Mouse (Mus musculus): ENCODE measurements around the gene Trpm5.

Gene Trpm5

DNA sequence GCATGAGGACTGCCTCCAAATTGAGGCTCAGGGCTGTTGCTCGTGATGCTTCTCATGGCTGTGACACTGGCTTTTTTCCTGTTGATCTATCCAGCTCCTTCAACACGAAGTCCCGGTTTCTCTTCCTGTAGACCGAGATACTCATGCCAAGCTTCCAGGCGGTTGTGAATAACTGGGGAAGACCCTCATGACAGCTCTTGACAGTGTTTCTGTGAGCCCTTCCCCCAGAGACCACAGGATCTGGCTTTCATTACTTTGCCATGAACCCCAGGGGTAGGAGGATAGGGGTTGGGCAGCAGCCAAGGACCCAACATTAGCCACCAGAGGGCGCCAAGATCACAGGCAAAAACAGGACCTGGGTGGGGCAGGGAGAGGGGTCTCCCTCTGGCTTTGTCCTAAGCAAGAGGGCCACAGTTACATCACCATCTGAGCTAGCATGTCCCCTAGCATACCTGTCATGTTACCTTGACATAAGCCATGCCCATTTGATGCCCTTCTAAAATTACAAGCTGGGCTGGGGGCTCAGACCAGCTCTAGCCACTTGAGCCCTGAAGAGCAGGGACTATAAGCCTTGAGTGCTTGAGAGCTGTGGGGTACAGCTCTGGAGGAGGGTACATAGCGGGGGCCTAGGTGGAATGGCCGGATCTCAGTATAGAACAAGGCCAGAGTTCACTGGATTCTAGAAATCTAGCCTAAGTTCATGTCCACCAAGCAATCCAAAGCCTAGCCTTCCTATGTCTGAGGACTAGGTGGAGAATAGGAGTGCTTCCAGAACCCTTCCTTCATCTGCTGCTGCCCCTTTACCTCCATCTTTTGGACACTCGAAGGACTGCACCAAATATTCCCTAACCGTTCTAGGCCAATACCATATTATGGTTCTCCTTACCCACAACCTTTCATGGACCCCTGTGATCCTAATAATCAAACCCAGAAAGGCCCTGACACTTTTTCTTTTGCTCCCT is at the start of gene Trpm5:
Gene Trpm5, minus strand, starts transcription at position 51 of the 962 bp plus-strand sequence.
- in situ Hi-C loops (cut with MboI, MseI), result no loop called here

DNA sequence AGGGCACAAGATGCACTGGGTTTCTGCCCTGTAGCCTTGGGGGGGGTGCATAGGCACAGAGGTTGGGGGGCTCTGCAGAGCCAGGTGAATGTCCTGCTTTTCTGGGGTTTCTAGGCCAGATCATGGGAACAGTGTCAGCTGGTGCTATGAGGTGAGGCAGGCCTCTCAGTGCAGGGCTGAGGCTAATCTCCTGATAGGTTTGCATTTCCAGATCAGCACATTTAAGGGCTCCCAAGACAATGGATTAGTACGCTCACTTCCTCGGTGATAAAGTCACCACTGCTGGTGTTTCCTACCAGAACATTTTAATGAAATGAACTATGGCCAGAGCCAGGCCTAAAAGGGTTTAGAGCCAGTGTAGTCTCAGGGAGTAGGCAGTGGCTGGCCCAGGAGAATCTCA is 48.2 kb upstream of the Trpm5 start:
- in situ Hi-C loops (cut with MboI, MseI), result no loop called here

DNA sequence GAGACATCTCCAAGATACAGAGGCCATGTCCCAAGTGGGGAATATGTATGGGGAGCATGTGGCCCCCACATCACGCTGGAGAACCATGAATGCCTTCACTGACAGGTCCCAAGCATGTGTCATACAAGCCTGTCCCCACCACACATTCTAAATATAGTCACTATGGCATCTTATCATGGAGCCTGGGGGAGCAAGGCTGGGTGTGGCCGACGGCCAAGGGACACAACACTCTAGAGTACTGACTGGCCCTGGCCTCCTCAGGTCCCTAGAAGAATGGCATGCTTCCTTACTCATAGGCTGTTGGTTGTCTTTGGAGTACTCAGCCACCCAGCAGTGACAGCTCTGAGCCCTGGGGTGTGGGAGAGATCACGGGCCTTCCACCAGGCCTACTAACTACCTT is 45.5 kb upstream of the Trpm5 start:
- in situ Hi-C loops (cut with MboI, MseI), result no loop called here

DNA sequence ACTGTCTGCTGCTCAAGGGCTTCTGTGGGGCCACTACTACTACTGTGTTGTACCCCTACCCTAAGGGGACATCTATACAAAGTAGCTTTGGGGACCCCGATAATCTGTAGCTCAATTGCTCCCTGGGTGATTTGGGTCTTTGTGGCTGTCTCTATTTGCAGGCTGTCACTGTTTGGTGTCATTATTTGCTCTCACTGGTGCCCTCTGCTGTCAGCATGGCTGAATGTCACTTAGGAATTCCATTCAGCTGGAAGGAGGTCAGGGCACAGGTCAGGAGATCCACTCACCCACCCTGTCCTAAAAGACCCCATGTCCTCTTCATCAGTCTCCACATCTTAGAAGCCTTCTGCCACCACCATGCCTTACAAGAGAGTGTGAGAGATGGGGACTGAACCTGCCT is 44.3 kb upstream of the Trpm5 start:
- in situ Hi-C loops (cut with MboI, MseI), result no loop called here

DNA sequence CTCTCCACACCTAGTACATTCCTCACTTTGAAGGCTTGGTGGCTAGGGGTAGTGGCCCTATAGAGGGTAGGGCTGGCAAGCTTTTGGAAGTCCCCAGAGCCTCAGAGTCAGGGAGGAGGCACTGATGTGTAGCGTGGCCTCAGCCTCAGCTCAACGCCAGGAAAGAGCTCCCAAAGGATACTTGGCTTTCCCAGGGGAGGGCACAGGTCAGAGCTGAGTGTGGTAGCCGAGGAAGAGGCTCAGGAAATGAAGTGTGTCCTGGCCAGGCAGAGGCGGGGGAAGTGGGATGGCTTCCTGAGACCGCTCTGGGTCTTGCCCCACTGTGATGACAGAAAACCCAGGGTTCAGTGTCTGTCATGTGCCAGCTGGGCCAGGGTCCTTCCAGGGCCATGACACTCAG is 42.1 kb upstream of the Trpm5 start:
- in situ Hi-C loops (cut with MboI, MseI), result no loop called here

DNA sequence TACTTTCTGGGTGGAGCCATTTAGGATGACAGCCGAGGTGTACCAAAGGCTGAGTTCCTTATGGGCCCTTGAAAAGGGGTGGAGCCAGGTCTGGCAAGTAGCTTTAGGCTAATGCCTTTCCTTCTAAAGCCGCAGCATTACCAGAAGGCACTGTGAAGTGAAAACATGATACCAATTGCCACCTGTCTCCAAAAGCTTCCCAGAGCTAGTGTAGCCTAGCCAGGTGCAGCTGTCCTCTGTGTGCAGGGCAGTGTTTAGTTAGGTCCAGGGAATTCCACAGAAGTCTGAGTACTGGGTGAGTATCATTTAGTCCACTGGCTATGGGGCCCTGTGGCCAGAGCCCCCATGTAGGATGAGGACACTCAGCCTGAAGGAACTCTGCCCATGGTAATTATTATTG is 41.7 kb upstream of the Trpm5 start:
- in situ Hi-C loops (cut with MboI, MseI), result no loop called here

DNA sequence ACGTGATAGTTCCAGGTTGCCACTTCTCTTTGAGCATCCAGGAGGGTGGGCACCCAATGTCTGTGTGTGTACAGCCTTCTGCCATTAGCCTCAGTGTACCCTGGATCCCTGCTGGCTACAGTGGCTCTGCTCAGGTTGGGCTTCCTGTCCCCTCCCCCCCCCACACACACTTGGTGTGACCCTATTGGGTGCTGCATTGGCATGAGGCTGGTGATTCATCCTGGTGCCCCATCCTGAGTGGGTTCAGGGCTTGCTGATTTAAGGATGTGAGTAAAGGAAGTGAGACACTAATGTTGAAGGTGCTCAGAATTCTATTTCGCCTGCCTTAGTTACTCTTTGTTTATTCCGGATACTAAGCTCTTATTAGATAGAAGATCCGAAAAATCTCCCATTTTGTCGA is 38.4 kb upstream of the Trpm5 start:
- in situ Hi-C loops (cut with MboI, MseI), result no loop called here

DNA sequence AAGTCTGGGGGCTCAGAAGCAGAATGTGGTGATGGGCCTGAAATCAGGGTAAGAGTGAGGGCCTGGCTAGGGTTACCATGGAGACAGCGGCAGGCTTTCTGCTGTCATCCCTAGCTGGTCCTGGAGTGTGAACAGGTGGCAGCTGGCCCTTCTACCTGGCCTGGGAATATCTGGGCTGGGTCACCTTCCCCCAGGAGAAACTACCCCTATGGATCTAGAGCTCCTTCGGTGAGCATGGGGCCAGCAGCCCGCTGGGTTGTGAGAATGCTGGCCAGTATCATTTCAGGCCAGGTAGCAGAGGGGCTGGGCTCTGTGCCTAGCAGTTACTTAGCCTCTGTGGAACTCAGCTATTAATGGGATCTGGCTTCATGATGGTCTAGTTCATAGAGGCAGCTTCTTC is 30.5 kb upstream of the Trpm5 start:
- in situ Hi-C loops (cut with MboI, MseI), result loop anchor here in 1 of 2 experiments (10.0 kb wide), 1 partner anchor 930 kb away; the partner anchor contains the start of gene Gm10153

DNA sequence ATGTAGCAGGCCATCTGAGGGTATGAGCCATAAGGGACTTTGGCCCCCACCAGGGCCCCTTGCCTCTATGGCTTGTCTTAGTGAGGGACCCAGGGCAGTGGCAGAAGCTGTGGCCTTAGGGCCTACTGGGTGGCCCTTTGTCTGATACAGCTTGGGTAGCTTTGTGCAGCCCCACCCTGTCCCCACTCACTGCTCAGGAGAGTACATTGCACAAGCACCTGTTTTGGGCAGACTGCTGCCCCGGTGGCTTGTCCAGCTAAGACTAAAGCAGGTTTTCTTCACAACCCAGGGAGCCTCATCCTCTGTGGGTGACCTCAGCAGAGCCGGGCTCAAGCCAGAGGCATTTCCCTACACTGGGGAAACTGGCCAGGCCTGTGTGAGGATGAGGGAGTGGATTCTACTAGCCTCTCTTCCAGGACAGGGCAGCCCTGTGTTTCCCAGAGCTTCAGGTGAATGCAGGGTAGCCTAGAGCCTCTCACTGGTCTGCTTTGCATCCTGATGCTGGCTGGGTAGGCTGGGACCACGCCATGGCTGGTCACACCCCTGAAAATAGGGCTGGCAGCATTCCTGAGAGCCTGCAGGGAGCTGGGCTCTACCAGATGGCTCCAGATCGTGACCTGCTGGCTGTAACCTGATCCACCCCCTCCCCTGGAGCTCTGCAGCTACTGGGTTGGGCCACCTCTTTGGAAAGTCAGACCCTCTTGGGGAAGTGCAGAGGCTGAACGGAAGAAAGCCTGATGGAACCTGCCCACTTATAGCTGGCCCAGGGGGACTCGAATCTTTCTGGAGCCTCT is 29.6 kb upstream of the Trpm5 start:
- in situ Hi-C loops (cut with MboI, MseI), result loop anchor here in 1 of 2 experiments (10.0 kb wide), 1 partner anchor 929 kb away; the partner anchor contains the start of gene Gm10153

DNA sequence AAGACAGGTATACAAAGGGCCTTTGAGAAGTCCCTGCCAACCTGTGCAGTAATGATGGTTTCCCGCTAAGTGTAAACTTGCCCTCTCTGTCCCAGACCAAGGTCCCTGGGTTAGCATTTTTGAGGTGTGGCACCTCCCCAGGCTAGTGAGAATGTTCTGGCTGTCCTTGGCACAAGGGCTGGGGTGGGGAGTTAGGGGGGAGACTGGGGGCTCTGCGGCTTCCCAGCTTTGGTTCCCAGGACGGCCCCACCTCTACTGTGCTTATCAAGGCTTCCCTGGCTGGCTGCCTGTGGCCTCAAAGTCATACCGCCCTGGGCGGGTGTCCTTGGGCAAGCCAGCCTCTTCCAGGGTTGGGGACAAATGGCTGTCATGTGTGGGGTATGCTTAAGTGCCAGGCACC is 27.7 kb upstream of the Trpm5 start:
- in situ Hi-C loops (cut with MboI, MseI), result loop anchor here in 1 of 2 experiments (10.0 kb wide), 1 partner anchor 927 kb away; the partner anchor contains the start of gene Gm10153

DNA sequence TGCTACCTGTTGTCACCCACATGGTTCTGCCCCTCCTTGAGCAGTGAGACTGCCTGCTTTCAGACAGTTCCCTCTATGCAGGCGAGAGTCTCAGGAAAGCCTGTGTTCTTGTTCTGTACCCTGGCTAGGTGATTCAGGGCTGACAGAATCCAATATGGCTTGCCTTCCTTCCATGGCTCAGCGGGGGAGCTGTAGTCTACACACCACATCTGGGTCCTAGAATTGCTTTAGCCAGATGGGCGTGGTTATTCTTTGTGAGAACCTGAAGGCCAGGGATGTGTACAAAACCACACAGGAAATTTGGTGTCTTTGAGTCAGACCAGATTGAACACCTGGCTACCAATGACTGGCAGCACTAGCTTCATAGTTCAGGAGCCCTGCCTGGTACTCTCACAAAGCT is 25.4 kb upstream of the Trpm5 start:
- in situ Hi-C loops (cut with MboI, MseI), result loop anchor here in 1 of 2 experiments (10.0 kb wide), 1 partner anchor 925 kb away; the partner anchor contains the start of gene Gm10153

DNA sequence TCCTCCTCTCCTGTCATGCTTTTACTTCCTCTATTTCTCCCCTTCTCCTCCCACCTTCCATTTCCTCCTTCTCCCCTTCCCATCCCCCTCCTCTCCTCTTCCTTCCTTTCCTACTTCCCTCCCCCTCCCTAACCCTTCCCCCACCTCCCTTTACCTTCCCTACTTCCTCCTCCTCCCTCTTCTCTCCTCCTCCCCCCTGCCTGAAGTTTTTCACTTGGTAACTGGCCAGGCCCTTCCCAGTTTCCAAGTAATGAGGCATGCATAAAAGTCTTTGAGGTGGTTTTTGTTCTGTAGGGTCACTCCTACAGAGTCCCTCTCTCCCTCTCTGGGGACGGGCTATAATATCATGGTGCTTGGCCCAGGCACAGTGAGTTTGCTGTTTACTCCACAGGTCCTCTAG is 25.0 kb upstream of the Trpm5 start:
- in situ Hi-C loops (cut with MboI, MseI), result no loop called here

DNA sequence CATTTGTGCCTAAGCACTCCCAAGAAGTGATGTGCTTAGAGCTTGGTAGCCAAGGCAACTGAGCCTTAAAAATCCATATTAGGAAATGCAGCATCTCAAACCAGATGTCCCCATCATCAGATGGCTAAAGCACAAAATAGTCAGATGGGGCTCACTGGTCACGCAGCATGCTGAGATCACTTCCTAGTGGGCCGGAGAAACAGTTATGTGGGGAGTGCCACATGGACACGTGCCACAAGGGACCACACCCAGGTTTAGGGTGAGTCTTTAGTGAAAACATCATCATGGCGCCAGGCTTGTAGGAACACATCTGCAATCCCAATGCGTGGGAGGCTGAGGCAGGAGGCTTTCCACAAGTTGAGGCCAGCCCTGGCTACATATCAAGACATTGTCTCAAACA is 22.1 kb upstream of the Trpm5 start:
- in situ Hi-C loops (cut with MboI, MseI), result no loop called here

DNA sequence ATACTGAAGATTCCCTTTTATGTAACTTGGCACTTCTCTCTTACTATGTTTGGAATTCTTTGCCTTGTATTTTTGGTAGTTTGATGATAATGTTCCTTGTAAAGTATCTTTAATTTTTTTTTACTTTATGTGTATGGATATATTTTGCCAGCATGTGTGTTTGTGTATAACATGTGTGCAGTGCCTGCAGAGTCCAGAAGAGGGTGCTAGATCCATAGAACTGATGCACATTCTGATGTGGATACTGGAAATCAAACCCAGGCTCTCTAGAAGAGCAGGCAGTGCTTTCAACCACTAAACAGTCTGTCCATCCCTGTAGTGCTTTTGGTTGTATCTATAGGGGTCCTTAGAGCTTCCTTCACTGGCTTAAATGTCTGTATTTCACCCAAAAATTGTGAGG is 20.3 kb upstream of the Trpm5 start:
- in situ Hi-C loops (cut with MboI, MseI), result no loop called here

DNA sequence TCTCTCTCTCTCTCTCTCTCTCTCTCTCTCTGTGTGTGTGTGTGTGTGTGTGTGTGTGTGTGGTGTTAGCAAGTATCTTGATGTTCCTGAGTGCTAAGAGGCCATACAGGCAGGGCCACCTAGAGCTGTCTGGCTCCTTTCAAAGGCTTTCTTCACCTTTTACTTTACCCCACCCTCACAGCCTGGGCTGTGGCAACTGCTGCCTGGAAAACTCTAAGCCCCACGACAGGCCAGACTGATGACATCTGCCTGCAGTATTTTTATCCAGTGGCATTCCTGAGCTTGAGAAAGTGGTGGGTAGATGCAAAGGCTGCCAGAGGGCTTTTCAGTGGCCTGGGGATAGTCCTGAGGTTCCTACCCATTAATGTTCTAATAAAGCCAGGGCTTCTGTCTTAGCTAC is 18.0 kb upstream of the Trpm5 start:
- in situ Hi-C loops (cut with MboI, MseI), result no loop called here

DNA sequence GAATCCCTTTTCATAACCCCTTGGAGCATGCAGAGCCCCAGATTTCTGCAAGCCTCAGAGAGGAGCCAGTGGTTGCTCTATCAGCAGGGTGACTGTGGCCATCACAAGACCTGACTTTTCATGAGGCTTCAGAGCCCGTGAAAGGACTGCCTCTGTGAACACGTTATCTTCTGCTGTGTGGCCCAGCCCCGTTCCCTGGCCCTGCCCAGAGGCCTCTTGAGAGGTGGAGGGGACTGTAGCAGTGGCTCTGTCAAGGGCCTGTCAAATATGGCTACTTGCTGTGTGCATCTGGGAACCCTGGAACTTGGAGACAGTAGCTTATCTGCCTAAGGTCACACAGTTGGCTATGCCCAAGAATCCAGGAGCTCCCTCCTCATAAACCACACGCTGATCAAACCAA is 17.3 kb upstream of the Trpm5 start:
- in situ Hi-C loops (cut with MboI, MseI), result no loop called here

DNA sequence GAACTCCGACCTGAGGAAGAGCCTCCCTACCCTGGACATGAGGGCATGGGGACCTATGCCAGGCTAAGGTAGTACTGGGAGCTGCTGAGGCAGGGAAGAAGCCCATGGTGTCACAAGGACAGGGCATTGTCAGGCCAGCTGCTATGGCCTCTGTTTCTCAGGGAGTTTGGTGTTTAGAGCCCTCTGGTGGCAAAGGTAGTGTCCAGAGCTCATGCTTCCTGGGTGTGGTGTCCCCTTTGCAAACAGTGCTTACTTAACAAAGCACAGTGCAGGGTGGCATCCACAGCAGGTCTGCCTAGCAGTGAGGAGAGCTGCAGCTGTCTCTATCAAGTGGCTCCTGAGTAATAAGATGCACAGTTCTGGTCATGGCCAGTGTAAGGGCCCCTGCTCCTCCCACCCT is 16.4 kb upstream of the Trpm5 start:
- in situ Hi-C loops (cut with MboI, MseI), result no loop called here

DNA sequence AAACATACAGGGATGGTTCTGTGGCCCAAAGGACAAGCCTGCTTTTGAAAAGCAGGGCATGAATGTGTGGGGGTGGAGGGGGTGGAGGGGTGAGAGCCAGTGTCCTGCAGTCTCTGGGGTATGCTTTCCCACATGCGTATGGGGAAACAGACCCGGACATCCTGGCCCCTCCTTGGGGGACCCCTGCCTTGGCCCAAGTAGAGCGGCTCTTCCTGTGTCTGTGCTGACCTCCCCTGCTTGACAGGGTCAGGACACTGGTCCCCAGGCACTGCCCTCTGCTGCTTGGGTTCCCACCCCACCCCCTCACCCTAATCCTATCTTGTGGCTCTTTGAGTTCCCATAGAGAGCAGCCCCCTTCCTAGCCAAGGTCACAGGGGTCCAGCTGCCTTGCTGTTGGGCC is 15.3 kb upstream of the Trpm5 start:
- in situ Hi-C loops (cut with MboI, MseI), result no loop called here

DNA sequence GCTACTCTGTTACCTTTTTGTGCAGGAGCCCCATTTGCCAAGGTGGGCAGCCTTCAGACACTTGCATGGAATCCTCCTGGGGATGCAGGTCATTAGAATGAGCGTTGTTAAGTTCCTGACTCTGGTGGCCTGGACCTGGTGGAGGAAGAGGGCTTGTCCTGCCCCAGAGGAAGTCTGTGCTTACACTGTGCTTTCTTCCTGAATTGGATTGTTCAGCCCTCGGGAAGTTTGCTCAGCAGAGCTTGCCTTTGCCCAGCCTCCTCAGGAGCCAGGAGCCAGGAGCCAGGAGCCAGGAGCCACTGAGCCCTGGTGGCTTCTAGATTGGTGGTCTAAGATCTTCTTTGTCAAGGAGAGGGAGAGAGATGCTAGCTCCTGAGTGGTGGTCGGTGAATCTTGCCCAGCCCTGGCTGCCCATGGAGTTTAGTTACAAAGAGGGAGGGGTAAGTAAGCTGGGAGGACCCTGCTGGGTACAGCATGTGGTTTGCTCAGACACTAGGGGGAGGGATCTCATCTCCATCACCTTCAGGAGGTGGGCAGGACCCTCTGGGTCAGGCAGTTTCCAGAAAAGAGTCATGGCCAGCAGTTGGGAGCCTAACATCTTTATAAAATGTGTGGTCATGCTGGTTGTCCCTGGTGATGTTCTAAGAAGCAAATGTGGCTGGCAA is 14.7 kb upstream of the Trpm5 start:
- in situ Hi-C loops (cut with MboI, MseI), result no loop called here

DNA sequence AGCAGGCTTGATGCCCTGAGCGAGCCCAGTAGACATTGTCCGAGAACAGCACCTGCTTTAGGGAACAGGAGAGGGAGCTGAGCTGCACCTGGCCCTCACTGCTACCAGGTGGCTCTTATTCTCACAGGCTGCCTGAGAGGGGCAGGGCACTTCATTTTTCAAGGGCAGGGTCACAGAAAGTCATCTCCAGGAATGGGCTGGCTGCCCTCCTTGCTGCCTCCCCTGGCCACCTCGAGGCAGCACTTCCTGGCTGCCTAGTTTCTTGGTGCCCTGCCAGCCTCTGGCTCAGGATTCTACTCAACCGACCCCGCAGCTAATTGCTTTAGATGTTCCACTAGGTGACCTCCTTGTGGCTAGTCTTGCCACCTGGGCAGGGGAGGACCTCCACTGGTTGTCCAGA is 13.8 kb upstream of the Trpm5 start:
- in situ Hi-C loops (cut with MboI, MseI), result no loop called here

DNA sequence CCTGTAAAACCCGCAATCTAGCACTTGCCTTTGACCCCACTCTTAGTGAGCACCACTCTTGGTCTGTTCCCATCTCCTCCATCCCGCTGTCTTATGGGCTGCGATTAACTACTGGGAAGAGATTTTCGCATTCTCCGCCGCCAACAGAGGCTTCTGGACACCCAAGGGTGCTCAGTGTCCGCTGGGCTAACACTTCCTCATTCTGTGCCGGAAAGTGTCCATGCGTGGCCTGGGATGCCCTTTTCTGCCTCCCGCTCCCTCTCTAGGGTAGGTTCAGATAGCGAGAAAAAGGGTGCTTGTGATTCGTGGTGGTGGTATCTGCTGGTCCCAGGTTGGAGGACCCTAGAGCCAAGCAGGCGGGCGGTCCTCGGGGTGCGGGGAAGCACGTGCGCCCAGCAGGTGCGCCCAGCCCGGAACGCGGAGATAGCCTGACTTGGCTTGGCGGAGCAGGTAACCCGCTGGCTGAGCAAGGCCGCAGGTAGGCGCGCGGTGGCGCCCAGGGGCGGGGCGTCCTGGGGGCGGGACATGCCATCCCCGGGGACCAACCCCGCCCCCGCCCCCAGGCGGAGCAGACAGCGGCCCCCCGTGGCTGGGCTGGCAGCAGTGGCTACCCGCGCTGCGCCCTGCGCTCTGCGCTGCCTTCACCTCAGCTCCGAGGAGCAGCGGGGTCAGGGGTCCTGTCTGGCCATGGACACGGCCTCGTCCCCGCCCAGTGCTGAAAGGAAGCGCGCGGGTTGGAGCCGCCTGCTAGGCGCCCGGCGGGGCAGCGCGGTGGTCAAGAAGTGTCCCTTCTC is 12.4 kb upstream of the Trpm5 start:
- in situ Hi-C loops (cut with MboI, MseI), result no loop called here

Data from T-helper 17 cell (primary cell).